Mouse (Mus musculus): Measurements from ENCODE around the gene Aebp2. TPM values are rescaled to one million over a fixed set of nuclear protein-coding genes. Genes with fewer than 3 reads are reported as not detected.

Aebp2 gene
- polyA plus RNA-seq, 1 experiment from 2014 or later: 18.7 TPM

Other genes starting within 250 kb of the Aebp2 start
- gene Plekha5, start 198.6 kb upstream of the Aebp2 start, polyA plus RNA-seq (2014; fragmentation: Nextera tagmentation; extraction: Ambion mirVana): 43.8 and 45.0 TPM in 2 replicates
- not detected in 2 replicates for gene Gm11077, start 106.6 kb downstream of the Aebp2 start, polyA plus RNA-seq (2014; fragmentation: Nextera tagmentation; extraction: Ambion mirVana)

Measured in embryonic facial prominence, embryonic 14.5 days (tissue).